Mouse (Mus musculus): ENCODE results near the gene Erlin1.

DNA sequence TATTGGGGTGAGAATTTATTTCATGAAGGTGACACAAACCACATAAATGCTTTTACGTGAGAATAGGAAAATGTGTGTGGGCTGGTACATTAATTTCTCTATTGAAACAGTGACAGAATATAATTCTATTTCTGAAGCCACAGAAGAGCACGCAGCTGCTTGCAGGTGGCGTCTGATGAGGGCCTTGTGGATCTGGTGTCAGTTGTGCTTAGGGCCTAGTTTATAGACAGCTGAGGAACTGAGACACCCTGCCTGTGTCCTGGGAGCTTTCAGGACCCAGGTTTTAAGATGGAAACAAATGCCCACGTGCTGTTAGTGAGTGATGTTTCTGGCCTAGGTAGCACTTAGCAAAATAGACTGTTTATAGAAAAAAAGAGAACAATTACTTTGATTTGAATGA, 64.6 kb downstream of the Erlin1 start:
- TF ChIP-seq CTCF (conservative IDR thresholded peaks at IDR 0.05; ENCODE audit: insufficient read depth, insufficient read length, low read depth, low read length) (no peak), POLR2A (IDR thresholded peaks at IDR 0.05; ENCODE audit: low read depth, low read length) (no peak)

Data from kidney, adult 2 months (tissue).